Mouse (Mus musculus) MN1 (cell line): ENCODE results near the gene Mapk10.
A peak's percentile ranks its signal among the peaks of the same experiment; 100 is the strongest.

Experiments used
- DNase-seq: peaks from one replicate; pipeline ENCODE4 v3.0.0-alpha.2; 2016; ENCODE audit warnings: low spot score

The Mapk10 gene

GRCm38 (mm10) chr5:103211101-103211848, at the start of gene Mapk10:
Gene Mapk10, minus strand, starts transcription at chr5:103211334.
- DNase-seq = peak; percentile 88

GRCm38 (mm10) chr5:103256144-103256543, 45.0 kb upstream of the Mapk10 start:
- no peak for DNase-seq

- DNase-seq = no peak
Observed at GRCm38 (mm10) chr5:103242430-103242829, 31.3 kb upstream of the Mapk10 start.

- DNase-seq = peak; percentile 10
Observed at GRCm38 (mm10) chr5:103231822-103232221, 20.7 kb upstream of the Mapk10 start.

GRCm38 (mm10) chr5:103230334-103230733, 19.2 kb upstream of the Mapk10 start:
- DNase-seq = no peak

- DNase-seq = no peak
Observed at GRCm38 (mm10) chr5:103229321-103229720, 18.2 kb upstream of the Mapk10 start.

GRCm38 (mm10) chr5:103221997-103222396, 10.9 kb upstream of the Mapk10 start:
- no peak for DNase-seq

- DNase-seq = peak; percentile 31
Observed at GRCm38 (mm10) chr5:103210644-103211043, 490 bp downstream of the Mapk10 start.

GRCm38 (mm10) chr5:103210018-103210417, 1.1 kb downstream of the Mapk10 start:
- DNase-seq = no peak

- no peak for DNase-seq
Observed at GRCm38 (mm10) chr5:103209486-103209885, 1.6 kb downstream of the Mapk10 start.

GRCm38 (mm10) chr5:103208869-103209268, 2.3 kb downstream of the Mapk10 start:
- peak; percentile 20 for DNase-seq

GRCm38 (mm10) chr5:103208021-103208511, 3.1 kb downstream of the Mapk10 start:
- no peak for DNase-seq

- peak; percentile 63 for DNase-seq
Observed at GRCm38 (mm10) chr5:103197796-103198325, 13.3 kb downstream of the Mapk10 start.

- DNase-seq = no peak
Observed at GRCm38 (mm10) chr5:103194549-103194948, 16.6 kb downstream of the Mapk10 start.

GRCm38 (mm10) chr5:103193700-103194099, 17.4 kb downstream of the Mapk10 start:
- DNase-seq = no peak

- DNase-seq = no peak
Observed at GRCm38 (mm10) chr5:103191577-103191976, 19.6 kb downstream of the Mapk10 start.

- no peak for DNase-seq
Observed at GRCm38 (mm10) chr5:103184256-103184655, 26.9 kb downstream of the Mapk10 start.

GRCm38 (mm10) chr5:103181622-103182021, 29.5 kb downstream of the Mapk10 start:
- no peak for DNase-seq

- DNase-seq = peak; percentile 71
Observed at GRCm38 (mm10) chr5:103177010-103177409, 34.1 kb downstream of the Mapk10 start.

- DNase-seq = no peak
Observed at GRCm38 (mm10) chr5:103175989-103176388, 35.1 kb downstream of the Mapk10 start.

GRCm38 (mm10) chr5:103174607-103175006, 36.5 kb downstream of the Mapk10 start:
- DNase-seq = no peak

GRCm38 (mm10) chr5:103171207-103171606, 39.9 kb downstream of the Mapk10 start:
- no peak for DNase-seq

- DNase-seq = no peak
Observed at GRCm38 (mm10) chr5:103167371-103167770, 43.8 kb downstream of the Mapk10 start.

- no peak for DNase-seq
Observed at GRCm38 (mm10) chr5:103166755-103167154, 44.4 kb downstream of the Mapk10 start.
